Comparison of ENCODE assay signal across 9 mouse cellular contexts in the genomic region with DNA sequence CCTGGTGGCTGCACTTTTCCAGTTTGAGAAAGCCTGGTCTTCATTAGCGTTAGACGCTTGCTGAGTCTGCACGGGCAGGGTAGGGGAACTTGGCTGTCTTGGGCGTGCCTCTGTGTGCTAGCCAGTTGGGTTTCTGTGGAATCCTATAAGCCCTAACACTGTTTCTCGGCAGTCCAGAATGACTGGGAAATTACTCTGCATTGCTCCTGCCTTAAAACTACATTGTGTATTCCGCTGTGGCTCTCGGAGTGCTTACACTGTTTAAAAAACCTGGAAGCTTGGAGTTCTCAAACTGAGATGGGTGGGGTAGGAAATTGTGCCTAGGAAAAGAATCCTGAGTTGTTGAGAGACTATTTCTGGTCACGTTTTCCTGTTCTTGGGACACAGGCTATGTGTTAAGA.
DNase-seq lines count a peak whose midpoint lies in the region; ATAC-seq and TF ChIP-seq lines count a peak whose summit lies in the region.
"Had no signal": no experiment of that assay in that cellular context is flagged by ENCODE, and none has a peak within 500 bp of the region (broad histone marks: within the 10 kb centered on the region; RNA-seq: fewer than 3 reads in every experiment).

No protein-coding gene starts in this region.

- no peaks in the 10 kb centered on the region for H3K9me3 ChIP-seq in lung, embryonic 14.5 days (ENCODE audit: low read depth, low read length)
- H3K9me3 ChIP-seq in embryonic facial prominence, embryonic 15.5 days (replicated peaks): no peaks in the 10 kb centered on the region
- no peaks in the 10 kb centered on the region for H3K9me3 ChIP-seq in limb, embryonic 10.5 days (replicated peaks)

- DNase-seq in lung, embryonic 14.5 days: no peak
- no peak for DNase-seq in lung, adult 2 months
- peak; percentile 52 for DNase-seq in limb, embryonic 10.5 days (ENCODE audit: low spot score)
- DNase-seq in MN1 (ENCODE audit: low spot score): no peak
- no peak for DNase-seq in left cerebral cortex, postnatal 14 days (ENCODE audit: low spot score in 2 of 2)

- H3K4me3 ChIP-seq in lung, embryonic 14.5 days (ENCODE audit: low read depth, low read length): no peak overlapping the region
- H3K4me3 ChIP-seq in lung, adult 2 months (replicated peaks; ENCODE audit: extremely low read depth, low read depth, low read length): no peak overlapping the region
- no peak overlapping the region for H3K4me3 ChIP-seq in embryonic facial prominence, embryonic 15.5 days (replicated peaks)
- H3K4me3 ChIP-seq in limb, embryonic 10.5 days: no peak overlapping the region
- no peak overlapping the region for H3K4me3 ChIP-seq in olfactory bulb, adult 2 months (ENCODE audit: insufficient read depth, low read depth, low read length)

- no peak overlapping the region for H3K9ac ChIP-seq in lung, embryonic 14.5 days
- no peak overlapping the region for H3K9ac ChIP-seq in embryonic facial prominence, embryonic 15.5 days

- peaks cover 8% of the 10 kb centered on the region for H3K36me3 ChIP-seq in lung, embryonic 14.5 days (ENCODE audit: insufficient read depth)
- H3K36me3 ChIP-seq in embryonic facial prominence, embryonic 15.5 days: no peaks in the 10 kb centered on the region
- no peaks in the 10 kb centered on the region for H3K36me3 ChIP-seq in limb, embryonic 10.5 days

- TF ChIP-seq POLR2A in lung, adult 2 months (IDR thresholded peaks at IDR 0.05; ENCODE audit: borderline replicate concordance, extremely low read depth, low read depth, low read length): no peak
- TF ChIP-seq POLR2A in olfactory bulb, adult 2 months (IDR thresholded peaks at IDR 0.05; ENCODE audit: insufficient read depth, low read depth, low read length): no peak

- no peak for ATAC-seq in lung, embryonic 14.5 days (ENCODE audit: insufficient read depth)
- peak; percentile 83 for ATAC-seq in embryonic facial prominence, embryonic 15.5 days (ENCODE audit: insufficient number of reproducible peaks, low FRiP score, low TSS enrichment, low read depth)
- ATAC-seq in megakaryocyte progenitor cell, adult 5-6 weeks (replicated peaks; ENCODE audit: poor library complexity): no peak
- ATAC-seq: Patski had no signal

- no peaks in the 10 kb centered on the region for H3K27me3 ChIP-seq in lung, embryonic 14.5 days (ENCODE audit: insufficient read depth, low read length)
- H3K27me3 ChIP-seq in embryonic facial prominence, embryonic 15.5 days: no peaks in the 10 kb centered on the region
- no peaks in the 10 kb centered on the region for H3K27me3 ChIP-seq in limb, embryonic 10.5 days (ENCODE audit: low read depth, poor library complexity, severe bottlenecking)
- H3K27me3 ChIP-seq: Patski had no signal

- intact Hi-C loops in left cerebral cortex, postnatal 14 days (cut with DNase I): loop anchor here (5.0 kb wide), 1 partner anchor 132 kb away; no protein-coding TSS in a partner anchor

- 74% methylated on average over 8 of the region's 8 CpGs for WGBS in lung, embryonic 14.5 days
- 26% methylated on average over 8 of the region's 8 CpGs for WGBS in lung, adult 2 months
- WGBS in embryonic facial prominence, embryonic 15.5 days: 19% methylated on average over 8 of the region's 8 CpGs
- WGBS in limb, embryonic 10.5 days: 35% methylated on average over 8 of the region's 8 CpGs
- WGBS in olfactory bulb, adult 2 months: 29% methylated on average over 8 of the region's 8 CpGs

- TF ChIP-seq CTCF in lung, embryonic 14.5 days (IDR thresholded peaks at IDR 0.05; ENCODE audit: low read depth): no peak
- no peak for TF ChIP-seq CTCF in lung, adult 2 months (IDR thresholded peaks at IDR 0.05; ENCODE audit: insufficient read depth, low read length)
- TF ChIP-seq CTCF in olfactory bulb, adult 2 months (IDR thresholded peaks at IDR 0.05; ENCODE audit: insufficient read depth, low read depth, low read length): no peak

- H3K4me2 ChIP-seq in lung, embryonic 14.5 days: no peak overlapping the region
- H3K4me2 ChIP-seq in embryonic facial prominence, embryonic 15.5 days (replicated peaks): peak overlapping the region; percentile 31

- 0 out of 2 replicates have a peak, but pooled peaks cover 3% of the 10 kb centered on the region for H3K4me1 ChIP-seq in lung, embryonic 14.5 days (ENCODE audit: insufficient read depth)
- H3K4me1 ChIP-seq in lung, adult 2 months (ENCODE audit: control insufficient read depth, insufficient read depth, low read length): peaks cover 20% of the 10 kb centered on the region
- peaks cover 29% of the 10 kb centered on the region for H3K4me1 ChIP-seq in embryonic facial prominence, embryonic 15.5 days
- H3K4me1 ChIP-seq in limb, embryonic 10.5 days: peaks cover 38% of the 10 kb centered on the region
- H3K4me1 ChIP-seq in olfactory bulb, adult 2 months (ENCODE audit: control insufficient read depth, insufficient read depth, low read length): peaks cover 10% of the 10 kb centered on the region

- H3K27ac ChIP-seq in lung, embryonic 14.5 days (ENCODE audit: low read depth): peak overlapping the region; percentile 50
- H3K27ac ChIP-seq in embryonic facial prominence, embryonic 15.5 days (replicated peaks): peak overlapping the region; percentile 89
- peak overlapping the region; percentile 79 for H3K27ac ChIP-seq in limb, embryonic 10.5 days
- H3K27ac ChIP-seq in olfactory bulb, adult 2 months (ENCODE audit: insufficient read depth, low read depth, low read length): peak overlapping the region; percentile 54
